Mouse (Mus musculus) G1E-ER4 (cell line): ENCODE measurements around the gene Rai14. TPM values are rescaled to one million over a fixed set of nuclear protein-coding genes. Genes with fewer than 3 reads are reported as not detected.

Source experiments
- GATA1 ChIP-seq: IDR thresholded peaks from one replicate; pipeline ENCODE4 v1.8.0; 2012; ENCODE audit warnings: low read length, inconsistent platforms
- polyA plus RNA-seq: library from polyadenylated mRNA; stranded (reverse); fragments of >175 nt; gene quantifications from 2 replicates; pipeline ENCODE4 v1.2.3, GENCODE M21; 2012

Rai14 gene
- polyA plus RNA-seq, 1 experiment: not detected

DNA sequence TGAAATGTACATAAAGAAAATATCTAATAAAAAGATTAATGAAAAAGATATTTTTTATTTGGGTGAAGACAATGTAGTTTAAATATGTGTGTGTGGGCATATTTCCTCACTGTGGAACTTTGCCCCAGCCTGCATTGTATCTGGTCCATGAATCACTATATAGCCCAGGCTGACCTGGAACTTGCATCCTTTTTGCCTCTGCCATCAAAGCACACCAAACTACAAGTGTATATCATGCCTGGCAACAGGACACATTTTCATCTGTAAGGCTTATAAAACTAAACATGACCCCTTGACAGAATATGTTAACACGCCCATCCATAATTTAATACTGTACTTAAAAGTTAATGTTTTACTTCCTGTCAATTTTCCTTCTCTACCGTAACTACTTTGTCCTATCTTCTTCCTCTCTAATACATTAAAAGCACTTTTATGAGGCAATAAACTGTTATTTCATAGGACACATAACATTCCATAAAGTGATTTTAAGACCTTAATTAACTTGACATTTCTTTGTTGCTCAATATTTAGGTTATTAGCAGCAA lies 61.4 kb downstream of the Rai14 start:
- TF ChIP-seq GATA1: no peak

DNA sequence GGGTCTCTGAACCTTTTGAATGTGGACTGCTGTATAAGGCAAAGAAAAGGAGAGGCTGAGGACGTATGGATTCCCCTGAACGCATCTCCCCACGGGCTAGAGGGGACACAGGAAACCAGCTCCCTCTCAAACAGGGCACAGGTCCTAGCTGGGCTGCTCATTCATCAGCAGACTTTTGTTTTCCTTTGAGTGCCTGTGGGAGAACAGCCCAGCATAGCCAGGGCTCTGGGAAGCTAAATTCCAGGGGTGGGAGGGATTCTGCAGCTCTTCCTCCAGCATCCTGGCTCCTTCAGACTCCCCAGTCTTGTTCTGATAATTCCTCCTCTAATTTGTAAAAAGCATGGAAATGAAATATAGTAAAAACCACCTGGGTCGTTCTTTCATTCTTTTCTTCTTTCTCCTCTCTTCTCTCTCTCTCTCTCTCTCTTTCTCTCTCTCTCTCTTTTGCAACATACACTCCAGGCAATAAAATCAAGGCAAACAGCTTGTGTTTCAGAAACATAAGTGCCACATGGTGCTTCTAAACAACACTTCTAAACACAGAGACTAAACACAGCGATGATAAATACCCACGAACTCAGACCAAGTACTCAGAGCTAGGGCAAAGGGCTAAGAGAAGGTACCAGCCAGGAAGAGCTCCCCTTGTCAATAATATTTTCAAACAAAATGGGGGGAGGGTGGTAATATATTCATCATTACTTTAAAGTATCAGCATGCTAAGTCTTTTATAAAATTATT lies 65.9 kb downstream of the Rai14 start:
- no peak for TF ChIP-seq GATA1

- no peak for TF ChIP-seq GATA1
Observed at GRCm38 (mm10) chr15:10646297-10646696, 68.1 kb downstream of the Rai14 start.

DNA sequence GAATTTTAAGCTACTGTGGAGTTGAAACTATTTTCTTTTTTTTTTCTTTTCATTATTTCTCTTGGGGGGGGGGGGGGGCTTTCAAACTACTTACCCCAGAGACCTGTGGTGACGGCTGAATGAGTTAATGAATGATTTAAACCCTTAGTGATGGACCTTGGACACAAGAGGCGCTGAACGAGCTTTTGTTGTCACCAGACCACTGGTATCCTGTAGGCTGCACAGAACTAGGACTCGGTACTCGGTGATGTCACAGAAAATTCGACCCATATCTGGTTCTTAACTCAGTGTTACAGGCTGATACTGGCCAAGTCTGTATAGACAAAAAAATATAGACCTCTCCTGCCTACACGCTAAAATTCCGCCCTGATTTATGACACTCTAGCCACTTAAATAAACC lies 69.3 kb downstream of the Rai14 start:
- TF ChIP-seq GATA1: no peak

DNA sequence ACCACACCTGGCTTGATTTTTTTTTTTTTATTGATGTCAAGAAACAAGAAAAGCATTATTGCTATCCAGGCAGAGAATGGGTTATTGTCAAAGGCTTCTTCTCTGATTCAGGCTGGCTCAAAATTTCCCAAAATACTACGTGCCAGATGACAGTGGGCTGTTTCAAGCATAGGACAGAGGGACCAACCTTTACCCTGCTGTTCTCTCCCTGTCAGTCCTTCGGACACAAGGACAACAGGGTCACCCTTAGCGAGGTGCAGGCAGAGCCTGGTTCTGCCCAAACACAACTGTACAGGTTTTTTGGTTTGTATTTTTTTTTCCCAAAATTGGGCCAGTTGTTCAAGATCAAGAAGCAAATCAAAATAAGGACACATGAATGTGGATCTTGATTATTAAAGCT lies 70.6 kb downstream of the Rai14 start:
- no peak for TF ChIP-seq GATA1

- TF ChIP-seq GATA1: no peak
Observed at GRCm38 (mm10) chr15:10643224-10643623, 71.2 kb downstream of the Rai14 start.

GRCm38 (mm10) chr15:10642419-10642818 lies 72.0 kb downstream of the Rai14 start:
- no peak for TF ChIP-seq GATA1

DNA sequence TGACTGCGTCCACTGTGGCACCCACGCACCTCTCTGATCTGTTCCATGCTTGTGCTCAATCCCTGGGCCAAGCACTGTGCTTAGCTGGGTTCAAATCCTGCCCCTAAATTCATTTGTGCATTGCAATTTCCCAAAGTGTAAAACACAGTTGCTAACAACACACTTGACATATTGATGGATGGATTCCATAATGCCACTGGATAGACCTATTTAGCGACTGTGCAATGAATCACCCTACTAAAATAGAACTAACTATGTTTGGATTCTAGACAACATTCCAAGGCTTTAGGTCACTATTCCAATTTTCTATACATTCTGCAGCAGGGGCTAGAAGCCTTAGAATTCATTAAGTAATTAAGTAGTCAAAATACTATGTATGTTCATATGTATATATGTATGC lies 73.7 kb downstream of the Rai14 start:
- TF ChIP-seq GATA1: no peak

DNA sequence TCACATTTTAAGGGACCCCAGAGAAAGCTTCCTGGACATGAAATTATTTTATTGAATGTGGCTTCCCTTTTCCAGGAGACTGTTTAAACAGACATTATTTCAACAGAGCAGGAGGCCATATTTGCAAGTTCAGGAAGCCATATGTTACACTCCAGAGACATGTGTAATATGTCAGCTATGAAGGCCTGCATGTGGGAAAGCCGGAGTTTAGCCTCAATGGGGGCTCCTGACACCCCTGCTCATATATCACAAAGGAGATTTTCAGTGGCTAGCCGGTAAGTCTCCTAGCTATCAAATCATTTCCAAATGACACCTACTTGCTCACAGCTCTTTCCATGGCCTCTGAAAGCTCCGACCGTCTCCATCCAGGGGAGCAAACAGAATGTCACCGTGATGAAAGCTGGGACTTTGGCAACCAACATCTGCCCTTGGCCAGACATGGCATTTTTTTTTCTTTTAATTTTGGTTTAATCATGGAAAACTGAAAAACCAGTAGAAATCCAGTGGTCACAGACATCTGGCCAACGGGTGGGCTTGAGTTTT lies 77.1 kb downstream of the Rai14 start:
- TF ChIP-seq GATA1: no peak

- no peak for TF ChIP-seq GATA1
Observed at GRCm38 (mm10) chr15:10636844-10637243, 77.6 kb downstream of the Rai14 start.

DNA sequence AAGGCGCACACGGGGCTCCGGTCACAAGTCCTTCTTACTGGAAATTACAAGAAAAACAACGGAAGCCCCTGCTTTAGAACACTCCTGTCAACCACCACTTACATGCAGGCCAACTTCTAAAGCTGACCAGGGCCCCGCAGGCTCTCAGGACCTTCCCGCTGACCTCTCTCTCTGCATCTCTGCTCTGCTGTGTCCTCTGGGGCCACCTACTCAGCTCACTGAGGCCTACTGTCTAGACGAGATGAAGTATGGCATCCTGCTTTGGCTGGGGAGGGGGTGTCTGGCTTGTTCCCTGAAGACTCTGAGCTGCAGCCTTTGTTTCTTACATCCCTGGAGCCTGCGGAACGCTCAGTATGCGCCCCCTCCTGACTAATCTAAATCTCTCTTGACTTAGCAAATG lies 79.3 kb downstream of the Rai14 start:
- no peak for TF ChIP-seq GATA1

GRCm38 (mm10) chr15:10634176-10634575 lies 80.2 kb downstream of the Rai14 start:
- no peak for TF ChIP-seq GATA1

- no peak for TF ChIP-seq GATA1
Observed at GRCm38 (mm10) chr15:10633381-10633780, 81.0 kb downstream of the Rai14 start.

DNA sequence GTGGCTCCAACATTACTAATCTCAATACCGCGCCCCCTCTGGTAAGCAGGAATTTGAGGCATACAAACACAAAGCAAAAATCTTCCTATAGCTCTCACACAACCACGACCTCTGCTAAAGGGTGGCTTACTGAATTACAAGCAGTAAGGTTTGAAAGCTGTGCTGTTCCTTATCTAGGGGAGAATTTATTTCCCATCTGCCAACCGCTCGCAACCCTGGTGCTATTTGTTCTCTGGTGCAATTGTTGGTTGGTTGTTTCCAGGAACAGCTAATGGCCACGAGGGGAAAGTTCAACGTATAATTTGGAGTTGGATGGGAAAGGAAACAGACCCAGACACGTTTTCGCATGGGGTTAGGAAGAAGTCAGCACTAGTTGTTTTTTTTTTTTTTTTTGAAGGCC lies 81.8 kb downstream of the Rai14 start:
- TF ChIP-seq GATA1: no peak

DNA sequence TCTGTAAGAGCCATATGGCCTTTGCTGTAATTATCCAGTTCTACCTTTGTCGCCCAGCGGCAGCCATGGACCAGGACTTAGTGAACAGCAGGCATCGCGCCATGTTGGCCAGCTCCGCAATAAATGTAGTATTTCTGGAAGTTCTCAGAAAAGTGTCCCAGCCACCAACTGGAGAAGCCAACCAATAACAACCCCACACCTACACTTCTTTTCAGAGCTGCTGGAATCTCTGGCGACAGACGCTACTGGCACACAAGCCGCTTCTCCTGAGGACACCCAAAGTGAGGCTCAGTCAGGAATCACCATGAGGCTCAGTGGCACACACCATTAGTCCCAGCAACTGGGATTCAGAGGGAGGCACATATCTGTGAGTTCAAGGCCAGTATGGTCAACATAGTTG lies 82.4 kb downstream of the Rai14 start:
- no peak for TF ChIP-seq GATA1

DNA sequence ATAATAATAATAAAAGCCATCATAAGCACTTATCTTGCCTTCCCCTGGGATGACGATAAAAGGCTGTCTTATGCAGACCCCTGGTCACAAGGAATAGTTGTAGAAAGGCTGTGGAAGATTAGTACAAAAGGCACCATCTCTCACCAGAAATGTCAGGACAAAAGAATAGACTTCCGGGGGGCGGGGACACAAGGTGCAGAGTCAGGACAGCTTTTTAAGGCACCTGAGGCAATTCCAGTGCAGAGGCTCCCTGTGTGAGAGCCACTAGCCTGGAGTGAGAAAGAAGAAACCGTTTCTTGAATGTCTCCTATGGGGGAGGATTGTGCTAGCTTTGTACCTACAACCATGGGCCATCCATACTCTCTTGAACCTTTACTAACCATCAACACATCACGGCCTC lies 82.9 kb downstream of the Rai14 start:
- no peak for TF ChIP-seq GATA1

GRCm38 (mm10) chr15:10628980-10629346 lies 85.5 kb downstream of the Rai14 start:
- TF ChIP-seq GATA1: no peak
